Mouse (Mus musculus) liver, postnatal 0 days (tissue): Measurements from ENCODE around the gene Plxna1.

ENCODE experiments used
- CTCF ChIP-seq: sonication (generic); IDR thresholded peaks from 2 replicates; pipeline ENCODE4 v1.5.1; 2016; ENCODE audit warnings: antibody characterized with exemption, low read depth
- EP300 ChIP-seq: IDR thresholded peaks from 2 replicates; pipeline ENCODE4 v1.6.1; 2016; ENCODE audit warnings: antibody characterized with exemption, low read depth, mild to moderate bottlenecking

GRCm38 (mm10) chr6:89359771-89360708 is 2.4 kb downstream of the Plxna1 start:
- no peak for TF ChIP-seq CTCF
- no peak for TF ChIP-seq EP300
